Mouse (Mus musculus) layer of hippocampus, adult 2 months (tissue): ENCODE results near the gene Hs6st3. TPM values are rescaled to one million over a fixed set of nuclear protein-coding genes. Genes with fewer than 3 reads are reported as not detected.

Experiments used
- DNase-seq, 2 experiments: peaks; one replicate each; pipeline ENCODE4 v3.0.0; 2022; ENCODE audit warnings: low spot score in 2 of 2
- H3K27ac ChIP-seq: fragments of 200-600 bp; 2 replicates; pipeline ENCODE4 v1.8.1; 2022
- H3K4me3 ChIP-seq: fragments of 200-600 bp; 2 replicates; pipeline ENCODE4 v1.8.1; 2022; ENCODE audit warnings: mild to moderate bottlenecking
- CTCF ChIP-seq: fragments of 200-600 bp; conservative IDR thresholded peaks from 2 replicates; pipeline ENCODE4 v1.8.1; 2022; ENCODE audit warnings: antibody characterized with exemption, mild to moderate bottlenecking, moderate library complexity
- total RNA-seq, 2 experiments: library from RNA; stranded (reverse); gene quantifications; 2 replicates each; pipeline ENCODE4 v1.2.3; 2021

Gene Hs6st3
- total RNA-seq, 2 experiments from 2014 or later = 61.6 to 66.8 TPM

DNA sequence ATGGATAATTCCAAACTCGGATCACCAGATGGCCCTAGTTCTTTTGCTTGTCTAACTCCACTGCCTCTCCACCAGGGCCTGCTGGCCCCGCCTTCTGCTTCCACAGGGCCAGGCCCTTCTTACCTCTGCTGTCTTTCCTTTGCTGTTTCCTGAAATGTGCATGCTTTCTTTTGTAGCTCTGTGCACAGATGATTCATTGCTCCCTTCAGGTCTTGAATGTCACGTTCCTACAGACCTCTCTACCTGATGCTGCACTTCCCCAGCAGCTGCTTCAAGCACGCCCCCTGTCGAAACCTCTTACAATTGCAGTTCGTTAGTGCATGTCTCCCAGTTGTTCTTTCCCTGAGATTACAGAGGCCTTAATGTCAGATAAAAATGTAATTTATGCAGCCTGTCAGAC lies 682.4 kb downstream of the Hs6st3 start:
- peak; percentile 59 for TF ChIP-seq CTCF
- no peak overlapping the region for H3K4me3 ChIP-seq
- DNase-seq = no peak
- no peak overlapping the region for H3K27ac ChIP-seq

DNA sequence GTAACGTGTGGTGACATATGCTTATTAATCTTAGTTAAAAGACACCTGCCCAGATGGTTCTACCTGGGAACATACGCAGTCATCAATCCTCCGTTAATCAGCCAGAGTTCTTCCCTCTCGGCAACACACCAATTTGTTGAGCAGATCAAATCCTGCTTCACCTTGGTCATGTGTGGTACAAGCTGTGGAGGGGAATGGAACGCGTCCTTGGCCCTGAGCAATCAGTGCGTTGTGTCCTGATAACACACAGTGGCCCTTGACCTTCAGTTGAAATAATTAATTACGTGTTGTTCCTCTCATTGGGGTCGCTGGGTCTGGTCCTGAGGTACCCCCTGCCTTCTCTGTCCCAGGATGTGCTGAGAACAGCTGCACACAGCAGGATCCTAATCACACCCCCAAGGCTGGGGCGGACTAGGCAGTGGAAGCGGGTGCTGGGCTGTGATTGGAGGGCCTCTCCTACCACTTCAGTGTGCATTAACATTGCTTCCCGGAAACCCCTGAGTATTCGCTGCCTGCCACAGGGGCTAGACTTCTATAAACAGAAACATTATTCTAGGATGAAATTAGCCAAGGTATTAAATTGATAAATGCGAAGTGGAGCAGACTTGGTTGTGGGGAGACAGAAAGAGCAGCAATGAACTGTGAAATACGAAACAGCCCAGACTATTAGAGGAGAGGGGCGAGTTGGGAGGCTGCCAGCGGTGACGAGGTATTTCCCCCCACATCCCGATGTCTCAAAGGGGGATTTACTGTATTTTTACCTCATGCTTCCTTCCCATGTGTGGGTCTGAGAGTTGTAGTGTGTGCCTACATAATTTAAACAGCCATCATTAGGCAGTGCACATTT lies 693.2 kb downstream of the Hs6st3 start:
- no peak overlapping the region; the same call in 1 of the 2 replicates for H3K4me3 ChIP-seq
- no peak for DNase-seq
- peak overlapping the region; percentile 32; the same call in 1 of the 2 replicates for H3K27ac ChIP-seq
- TF ChIP-seq CTCF = no peak

GRCm38 (mm10) chr14:119832012-119832325 lies 693.8 kb downstream of the Hs6st3 start:
- no peak for TF ChIP-seq CTCF
- DNase-seq = no peak
- Histone ChIP-seq H3K27ac (peak overlapping the region; percentile 37; the same call in 1 of the 2 replicates), H3K4me3 (no peak overlapping the region)

GRCm38 (mm10) chr14:119832940-119833339 lies 694.8 kb downstream of the Hs6st3 start:
- Histone ChIP-seq H3K4me3 (no peak overlapping the region), H3K27ac (no peak overlapping the region)
- no peak for DNase-seq
- no peak for TF ChIP-seq CTCF

GRCm38 (mm10) chr14:119834008-119834700 lies 696.0 kb downstream of the Hs6st3 start:
- no peak overlapping the region for H3K27ac ChIP-seq
- no peak for TF ChIP-seq CTCF
- no peak for DNase-seq
- no peak overlapping the region for H3K4me3 ChIP-seq

DNA sequence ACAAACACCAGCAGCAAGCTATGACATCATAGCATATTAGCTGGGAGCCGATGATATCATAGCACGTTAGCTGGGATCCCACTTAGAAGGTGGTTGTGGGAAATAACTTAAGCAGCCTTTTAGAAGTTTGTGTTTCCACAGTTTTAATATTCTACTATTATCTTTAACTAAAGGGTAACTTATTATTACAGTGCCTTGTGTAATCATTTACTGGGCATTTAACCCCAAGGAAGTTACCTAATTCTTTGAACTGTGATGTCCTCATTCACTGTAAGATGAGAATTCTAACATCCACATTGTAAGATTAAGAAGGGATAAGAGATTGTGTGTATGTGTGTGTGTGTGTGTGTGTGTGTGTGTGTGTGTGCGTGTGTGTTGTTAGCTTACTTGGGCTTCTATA lies 697.9 kb downstream of the Hs6st3 start:
- TF ChIP-seq CTCF = no peak
- Histone ChIP-seq H3K27ac (no peak overlapping the region), H3K4me3 (no peak overlapping the region)
- DNase-seq = no peak

- no peak for DNase-seq
- Histone ChIP-seq H3K4me3 (no peak overlapping the region), H3K27ac (no peak overlapping the region)
- no peak for TF ChIP-seq CTCF
Observed at GRCm38 (mm10) chr14:119847540-119847939, 709.4 kb downstream of the Hs6st3 start.

GRCm38 (mm10) chr14:119848759-119849298 lies 710.7 kb downstream of the Hs6st3 start:
- Histone ChIP-seq H3K27ac (no peak overlapping the region), H3K4me3 (no peak overlapping the region)
- no peak for DNase-seq
- TF ChIP-seq CTCF = no peak

DNA sequence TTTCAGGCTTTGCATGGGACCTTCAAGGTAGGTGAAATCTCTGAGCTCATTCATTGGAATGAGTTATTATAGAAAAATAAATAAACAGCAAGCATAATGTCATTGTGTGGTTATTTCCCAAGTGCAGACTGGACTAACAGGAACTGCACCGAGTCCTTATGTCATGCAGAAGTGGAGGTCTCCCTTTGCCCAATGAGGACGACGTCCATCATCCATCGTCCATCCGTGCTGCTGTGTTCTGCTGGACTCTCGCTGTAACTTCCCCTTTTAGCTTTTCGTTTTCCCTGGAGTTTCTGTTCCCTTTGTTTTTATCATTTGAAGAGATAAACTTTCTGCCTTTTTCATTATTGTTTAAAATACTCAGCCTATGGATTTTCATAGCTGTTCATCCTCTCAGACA lies 711.2 kb downstream of the Hs6st3 start:
- no peak for TF ChIP-seq CTCF
- Histone ChIP-seq H3K4me3 (no peak overlapping the region), H3K27ac (no peak overlapping the region)
- no peak for DNase-seq

DNA sequence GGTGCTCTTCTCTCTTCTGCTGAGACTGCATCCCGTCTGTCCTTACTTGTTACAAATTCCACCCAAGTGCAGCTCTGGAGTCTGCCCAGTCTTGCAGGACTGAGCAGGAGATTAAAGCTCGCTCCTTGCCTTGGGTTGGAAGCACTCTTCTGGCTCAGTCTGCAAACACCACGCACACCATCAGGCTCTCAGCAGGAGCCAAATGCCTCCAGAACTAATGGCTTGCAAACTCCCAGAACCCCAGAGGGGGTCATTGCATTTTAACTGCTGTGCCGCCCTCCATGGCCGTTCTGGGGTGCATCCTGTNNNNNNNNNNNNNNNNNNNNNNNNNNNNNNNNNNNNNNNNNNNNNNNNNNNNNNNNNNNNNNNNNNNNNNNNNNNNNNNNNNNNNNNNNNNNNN lies 714.0 kb downstream of the Hs6st3 start:
- no peak for TF ChIP-seq CTCF
- peak in 1 of 2 experiments; percentile 23 for DNase-seq
- peak overlapping the region; percentile 59 for H3K27ac ChIP-seq
- no peak overlapping the region for H3K4me3 ChIP-seq

DNA sequence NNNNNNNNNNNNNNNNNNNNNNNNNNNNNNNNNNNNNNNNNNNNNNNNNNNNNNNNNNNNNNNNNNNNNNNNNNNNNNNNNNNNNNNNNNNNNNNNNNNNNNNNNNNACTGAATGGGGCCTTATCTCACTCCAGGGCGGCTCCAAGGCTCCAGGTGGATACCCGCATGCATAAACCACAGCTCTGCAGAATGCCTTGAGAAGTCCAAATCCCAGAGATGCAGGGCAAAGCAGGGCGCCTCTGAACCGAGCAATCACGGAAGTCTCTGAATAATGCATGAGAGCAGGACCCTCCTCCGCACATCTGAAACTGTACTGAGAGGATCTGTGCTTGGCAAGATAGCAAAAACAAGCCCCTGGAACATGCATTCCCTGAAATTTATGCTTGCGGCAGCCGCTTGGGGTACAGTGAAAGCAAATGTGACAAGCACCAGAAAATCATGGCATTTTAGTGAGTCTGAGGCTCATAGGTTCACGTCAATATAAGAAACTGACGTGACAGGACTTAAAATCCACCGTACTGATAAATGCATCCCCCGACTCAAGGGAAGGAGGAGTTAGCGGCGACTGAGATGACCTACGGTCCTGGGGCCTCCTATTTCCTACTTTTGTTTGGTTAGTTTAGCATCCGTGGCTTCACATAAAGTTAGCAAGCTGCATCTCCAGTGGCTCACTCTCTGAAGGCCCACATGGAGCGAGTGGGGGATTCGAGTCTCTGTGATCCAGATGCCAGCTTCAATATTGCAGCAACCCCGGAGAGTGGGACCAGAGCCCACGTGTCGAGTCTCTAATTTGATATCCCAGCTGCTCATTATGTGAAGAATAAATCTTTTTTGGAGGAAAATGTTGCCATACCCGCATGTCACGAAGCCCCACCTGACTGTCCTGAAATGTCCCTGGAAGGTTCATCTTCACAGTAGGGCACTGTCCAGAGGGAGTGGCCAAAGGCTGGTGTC lies 719.5 kb downstream of the Hs6st3 start:
- DNase-seq = peak; percentile 51 to 68
- TF ChIP-seq CTCF = peak; percentile 50
- H3K27ac ChIP-seq = peak overlapping the region; percentile 88

GRCm38 (mm10) chr14:119873617-119874016 lies 735.5 kb downstream of the Hs6st3 start:
- no peak for TF ChIP-seq CTCF
- H3K27ac ChIP-seq = no peak overlapping the region
- DNase-seq = no peak
- no peak overlapping the region for H3K4me3 ChIP-seq

More for the DNA sequence above, 719.5 kb downstream of the Hs6st3 start:
- H3K4me3 ChIP-seq = peak overlapping the region; percentile 37
